ENCODE assay signal across 8 mouse cellular contexts in genomic region chr6:124492842-124493561, GRCm38 (mm10). TPM values are rescaled to one million over a fixed set of nuclear protein-coding genes. Genes with fewer than 3 reads are reported as not detected.
A peak's percentile ranks its signal among the peaks of the same experiment; 100 is the strongest.
DNase-seq lines count a peak whose midpoint lies in the region; ATAC-seq lines count a peak whose summit lies in the region.

Gene C1rl (plus strand): TSS chr6:124493113.

- H3K4me1 ChIP-seq in hindbrain, embryonic 14.5 days (replicated peaks; ENCODE audit: control insufficient read depth, insufficient read depth, low read length) = no peaks in the 10 kb centered on the region

- no peaks in the 10 kb centered on the region for H3K36me3 ChIP-seq in hindbrain, embryonic 14.5 days (replicated peaks; ENCODE audit: control insufficient read depth, insufficient read depth)

- H3K4me2 ChIP-seq in hindbrain, embryonic 14.5 days (replicated peaks) = no peak within 1 kb of the TSS

- ATAC-seq in hindbrain, embryonic 14.5 days (ENCODE audit: low FRiP score) = peak; percentile 70; the same call in 1 of the 2 replicates

- H3K9me3 ChIP-seq in hindbrain, embryonic 14.5 days (ENCODE audit: control insufficient read depth, low read length) = no peaks in the 10 kb centered on the region

- DNase-seq in R1 (ENCODE audit: low read depth, low spot score) = peak; percentile 96
- peak; percentile 71 to 82 for DNase-seq in cerebellum, postnatal 25 days
- DNase-seq in frontal cortex, postnatal 36 days (ENCODE audit: low spot score in 2 of 2) = peak; percentile 70 to 83
- DNase-seq in hindbrain, embryonic 14.5 days (ENCODE audit: low spot score) = peak; percentile 72
- DNase-seq in layer of hippocampus, postnatal 25 days (ENCODE audit: extremely low spot score in 1 of 2, low spot score in 1 of 2) = peak; percentile 46 to 76
- peak; percentile 87 for DNase-seq in lung, postnatal 25 days (ENCODE audit: low spot score)
- peak; percentile 72 for DNase-seq in ovary, postnatal 36 days (ENCODE audit: low spot score)
- DNase-seq in thymus, postnatal 25 days = peak; percentile 61

- no peak within 1 kb of the TSS for H3K27ac ChIP-seq in hindbrain, embryonic 14.5 days

- WGBS in hindbrain, embryonic 14.5 days = 56% methylated on average over 4 of the region's 4 CpGs

- no peak within 1 kb of the TSS for H3K4me3 ChIP-seq in hindbrain, embryonic 14.5 days (replicated peaks; ENCODE audit: low read length)

- H3K27me3 ChIP-seq in hindbrain, embryonic 14.5 days (ENCODE audit: control insufficient read depth, insufficient read depth, low read length) = no peaks in the 10 kb centered on the region

- H3K9ac ChIP-seq in hindbrain, embryonic 14.5 days = no peak within 1 kb of the TSS

RNA-seq across cellular contexts. Expression of gene C1rl, which starts in this region (rescaled TPM):
- polyA plus RNA-seq in hindbrain, embryonic 14.5 days (2014; fragmentation: Nextera tagmentation; extraction: Ambion mirVana) = 0.31 and 0.46 TPM in 2 replicates
- under 1 TPM; 0.28 to 0.42 TPM for total RNA-seq in layer of hippocampus, postnatal 25 days (2021)

Comparison
In these comparisons a context has a peak if more than half of its experiments do, and no peak if none do; other contexts are left out.
1. Peak in DNase-seq and ATAC-seq in hindbrain, embryonic 14.5 days; RNA of the gene not detected or under 1 TPM.
2. Peak in DNase-seq in layer of hippocampus, postnatal 25 days; RNA of the gene not detected or under 1 TPM.